Mouse (Mus musculus): ENCODE measurements around the gene Umod.

GRCm38 (mm10) chr7:119526486-119526885 is 47.4 kb upstream of the Umod start:
- TF ChIP-seq GATA1 (IDR thresholded peaks at IDR 0.05; ENCODE audit: borderline replicate concordance, low read length) (no peak), FLI1 (IDR thresholded peaks at IDR 0.05; ENCODE audit: low read length) (no peak)
